Mouse (Mus musculus) central nervous system, embryonic 11.5 days (tissue): ENCODE results near the gene Nfkbie. TPM values are rescaled to one million over a fixed set of nuclear protein-coding genes. Genes with fewer than 3 reads are reported as not detected.

ENCODE experiments used
- polyA plus RNA-seq: library from polyadenylated mRNA; depleted of rRNA; stranded (reverse); fragments of >200 nt; gene quantifications from 2 replicates; pipeline ENCODE4 v1.2.3, GENCODE M21; 2012; rRNA removed

Nfkbie gene
- 3.4 and 4.1 TPM in 2 replicates for polyA plus RNA-seq

GRCm38 (mm10) chr17:45555452-45556106 lies at the start of gene Nfkbie:
Gene Nfkbie, plus strand, starts transcription at chr17:45555703.

GRCm38 (mm10) chr17:45506700-45507189 lies 48.8 kb upstream of the Nfkbie start, which contains the start of gene Aars2:
Gene Aars2, plus strand, starts transcription at chr17:45506841.

GRCm38 (mm10) chr17:45523263-45523662 lies 32.2 kb upstream of the Nfkbie start, which contains the start of gene Tcte1:
Gene Tcte1, plus strand, starts transcription at chr17:45523434.

DNA sequence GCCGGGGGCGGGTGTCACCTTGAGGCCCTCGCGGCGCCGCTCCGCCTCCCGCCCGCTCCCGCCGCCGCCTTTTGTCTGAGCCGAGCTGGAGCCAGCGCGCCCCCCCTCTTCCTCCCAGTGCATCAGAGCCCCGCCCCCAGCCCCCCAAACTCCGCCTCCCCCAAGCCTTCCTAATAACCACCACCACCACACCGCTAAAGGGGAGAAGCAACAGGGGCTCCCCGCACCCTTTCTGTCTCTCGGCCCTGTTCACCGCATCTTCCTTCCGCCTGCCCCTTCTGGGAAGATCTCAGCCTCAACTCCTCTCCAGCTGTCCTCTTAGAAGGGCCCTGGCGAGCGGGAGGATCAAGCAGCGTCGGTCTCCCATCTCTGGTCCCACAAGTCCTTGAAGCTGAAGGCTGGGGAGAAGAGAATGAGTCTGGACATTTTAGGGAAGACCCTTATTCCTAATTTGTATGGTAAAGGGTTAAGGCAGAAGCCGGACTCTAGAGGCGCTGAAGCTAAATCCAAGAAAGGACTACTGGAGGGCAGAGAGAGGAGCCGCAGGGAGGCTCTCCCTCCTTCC lies 5.8 kb upstream of the Nfkbie start, which contains the start of gene Tmem151b:
Gene Tmem151b (minus strand): TSS at position 61 of the 565 bp plus-strand sequence.

DNA sequence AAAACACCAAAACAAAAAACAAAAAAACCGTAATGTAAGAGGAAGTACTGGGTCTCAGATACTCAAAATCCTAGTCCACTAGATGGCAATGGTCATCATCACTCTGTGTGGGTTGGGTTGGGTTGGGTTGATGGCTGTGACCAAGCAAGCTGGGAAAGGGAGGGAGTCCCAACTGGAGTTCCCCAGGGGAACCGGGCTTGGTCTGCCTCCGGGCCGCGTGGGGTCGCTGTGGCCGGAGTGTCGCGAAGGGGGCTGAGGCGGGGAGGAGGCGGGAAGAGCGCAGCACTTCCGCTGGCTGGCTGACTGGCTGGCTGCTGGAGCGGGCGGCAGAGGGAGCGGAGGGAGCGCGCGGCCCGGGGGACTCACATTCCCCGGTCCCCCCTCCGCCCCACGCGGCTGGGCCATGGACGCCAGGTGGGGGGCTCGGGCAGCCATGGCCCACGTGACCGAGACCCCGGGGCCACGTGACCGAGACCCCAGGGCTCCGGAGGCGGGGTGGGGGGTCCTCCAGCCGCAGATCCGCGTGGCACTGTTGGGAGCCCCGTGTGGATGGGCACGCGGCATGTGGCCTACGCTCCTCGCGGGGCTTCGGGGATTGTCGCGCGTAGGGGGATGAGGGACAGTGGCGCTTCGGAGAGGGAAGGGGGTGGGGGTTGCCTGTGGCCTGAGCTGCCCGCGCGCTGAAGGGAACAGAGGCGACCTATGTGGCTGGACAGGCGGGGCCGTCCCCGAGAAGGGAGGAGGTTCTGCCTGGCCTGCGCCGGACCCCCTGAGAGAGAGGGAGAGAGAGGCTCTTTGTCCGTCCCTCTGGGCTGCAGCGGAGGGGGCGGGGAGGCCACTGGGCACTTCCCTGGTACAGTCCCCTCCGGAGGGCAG lies 8.4 kb downstream of the Nfkbie start, which contains the start of gene Slc35b2:
Gene Slc35b2 (plus strand): TSS at position 220 of the 876 bp plus-strand sequence.

GRCm38 (mm10) chr17:45573087-45573779 lies 17.7 kb downstream of the Nfkbie start, which contains the start of gene Hsp90ab1:
Gene Hsp90ab1, minus strand, starts transcription at chr17:45573271.

DNA sequence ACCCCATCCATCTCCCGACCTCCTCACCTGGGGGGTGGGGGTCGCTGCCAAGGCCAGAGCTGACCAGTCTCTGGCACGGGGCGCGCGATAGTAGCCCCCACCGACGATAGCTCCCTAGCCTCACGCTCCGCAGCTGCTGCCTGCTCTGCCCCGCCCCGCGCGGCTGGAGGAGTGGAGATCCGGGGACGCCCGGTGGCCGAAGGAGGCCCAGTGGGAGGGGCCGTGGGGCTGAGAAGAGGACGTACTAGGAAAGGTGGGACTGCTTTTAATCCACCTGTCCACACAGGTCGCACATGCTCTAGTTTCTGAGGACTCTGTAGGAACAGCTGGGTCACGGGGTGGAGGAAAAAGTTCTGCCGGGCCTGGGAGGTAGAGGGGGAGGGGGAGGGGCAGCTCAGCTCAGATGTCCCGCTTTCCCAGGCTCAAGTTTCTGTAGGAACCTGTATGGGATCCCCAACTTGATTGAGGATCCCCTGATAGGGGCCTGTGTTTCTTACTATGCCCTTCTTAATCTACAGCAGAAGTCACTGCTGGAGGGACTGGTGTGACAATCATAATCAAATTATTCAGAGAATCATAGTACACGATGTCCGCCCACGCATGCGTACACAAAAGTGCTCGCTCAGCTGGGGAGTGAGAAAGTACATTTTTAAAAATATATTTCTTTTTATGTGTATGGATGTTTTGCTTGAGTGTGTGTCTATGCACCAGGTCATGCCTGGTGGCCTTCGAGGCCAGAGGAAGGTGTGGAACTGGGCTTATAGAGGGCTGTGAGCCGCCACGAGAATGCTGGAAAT lies 44.1 kb downstream of the Nfkbie start, which contains the start of gene Slc29a1:
Gene Slc29a1 (minus strand): TSS at position 161 of the 797 bp plus-strand sequence.

DNA sequence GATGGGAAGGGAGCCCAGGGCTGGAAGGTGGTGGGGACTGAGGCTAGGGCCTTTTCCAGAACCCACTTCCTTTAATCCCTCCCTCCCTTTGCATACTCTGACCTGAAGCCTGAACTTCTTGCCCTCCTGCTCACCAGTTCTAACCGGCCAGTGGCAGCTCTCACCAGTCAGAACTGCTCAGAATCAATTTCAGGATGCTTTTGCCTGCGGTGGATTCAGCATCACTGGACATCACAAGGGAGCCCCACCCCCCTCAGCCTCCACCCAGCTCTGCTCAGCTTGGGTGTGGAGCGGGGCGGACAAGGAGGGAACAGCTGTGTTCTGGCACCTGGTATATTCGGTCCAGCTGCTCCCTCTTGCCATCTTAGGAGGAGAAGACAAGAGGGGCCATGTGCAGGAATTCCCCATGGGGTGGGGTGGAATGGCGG lies 46.4 kb downstream of the Nfkbie start, which contains the start of gene Mymx:
Gene Mymx (minus strand): TSS at position 226 of the 428 bp plus-strand sequence.

Other genes starting within 250 kb of the Nfkbie start
- gene Cdc5l, start 122.0 kb upstream of the Nfkbie start, polyA plus RNA-seq, result 51.3 and 57.5 TPM in 2 replicates
- 0.18 and 0.45 TPM in 2 replicates for gene Spats1, start 80.3 kb upstream of the Nfkbie start, polyA plus RNA-seq
- 21.9 and 24.1 TPM in 2 replicates for gene Aars2, start 48.9 kb upstream of the Nfkbie start, polyA plus RNA-seq
- 0.04 and 0.10 TPM in 2 replicates for gene Tcte1, start 32.3 kb upstream of the Nfkbie start, polyA plus RNA-seq
- 12.7 and 14.0 TPM in 2 replicates for gene Tmem151b, start 6.0 kb upstream of the Nfkbie start, polyA plus RNA-seq
- 59.0 and 67.3 TPM in 2 replicates for gene Slc35b2, start 8.2 kb downstream of the Nfkbie start, polyA plus RNA-seq
- 1,227 and 1,796 TPM in 2 replicates for gene Hsp90ab1, start 17.6 kb downstream of the Nfkbie start, polyA plus RNA-seq
- 49.8 and 51.7 TPM in 2 replicates for gene Slc29a1, start 43.9 kb downstream of the Nfkbie start, polyA plus RNA-seq
- gene Mymx, start 46.4 kb downstream of the Nfkbie start, polyA plus RNA-seq, result 0.17 and 9.4 TPM in 2 replicates
- 0.16 and 1.6 TPM in 2 replicates for gene Capn11, start 103.6 kb downstream of the Nfkbie start, polyA plus RNA-seq
- 53.4 and 76.5 TPM in 2 replicates for gene Mrpl14, start 130.6 kb downstream of the Nfkbie start, polyA plus RNA-seq
- 93.6 and 123 TPM in 2 replicates for gene Tmem63b, start 131.2 kb downstream of the Nfkbie start, polyA plus RNA-seq
- 0.12 and 0.15 TPM in 2 replicates for gene 1600014C23Rik, start 178.1 kb downstream of the Nfkbie start, polyA plus RNA-seq